Mouse (Mus musculus): Measurements from ENCODE around the gene Gcn1l1. TPM values are rescaled to one million over a fixed set of nuclear protein-coding genes. Genes with fewer than 3 reads are reported as not detected.

The Gcn1l1 gene
- polyA plus RNA-seq, 1 experiment: 48.3 TPM

- TF ChIP-seq POLR2A (IDR thresholded peaks at IDR 0.05; ENCODE audit: low read depth, low read length) (no peak), CTCF (IDR thresholded peaks at IDR 0.05; ENCODE audit: extremely low read depth, insufficient read depth, insufficient read length, insufficient replicate concordance) (no peak)
- Histone ChIP-seq H3K4me3 (ENCODE audit: extremely low read depth, insufficient read depth, insufficient read length) (no peak overlapping the region), H3K4me1 (ENCODE audit: control insufficient read depth, insufficient read depth, insufficient read length) (no peaks in the 10 kb centered on the region), H3K27me3 (ENCODE audit: control insufficient read depth, insufficient read depth, low read length) (no peaks in the 10 kb centered on the region), H3K27ac (ENCODE audit: insufficient read depth, low read length) (no peak overlapping the region), H3K36me3 (ENCODE audit: control insufficient read depth, insufficient read depth, low read length) (peaks cover 73% of the 10 kb centered on the region)
- 88% methylated on average over 14 of the region's 14 CpGs for WGBS
- DNase-seq (ENCODE audit: low read depth in 1 of 2, low spot score in 2 of 2): no peak
Observed at GRCm38 (mm10) chr5:115578922-115579321, 13.9 kb downstream of the Gcn1l1 start.

- Histone ChIP-seq H3K36me3 (ENCODE audit: control insufficient read depth, insufficient read depth, low read length) (peaks cover 69% of the 10 kb centered on the region), H3K27ac (ENCODE audit: insufficient read depth, low read length) (no peak overlapping the region), H3K4me3 (ENCODE audit: extremely low read depth, insufficient read depth, insufficient read length) (no peak overlapping the region), H3K4me1 (ENCODE audit: control insufficient read depth, insufficient read depth, insufficient read length) (no peaks in the 10 kb centered on the region), H3K27me3 (ENCODE audit: control insufficient read depth, insufficient read depth, low read length) (no peaks in the 10 kb centered on the region)
- TF ChIP-seq CTCF (IDR thresholded peaks at IDR 0.05; ENCODE audit: extremely low read depth, insufficient read depth, insufficient read length, insufficient replicate concordance): no peak
- no peak for TF ChIP-seq POLR2A (IDR thresholded peaks at IDR 0.05; ENCODE audit: low read depth, low read length)
- DNase-seq (ENCODE audit: low read depth in 1 of 2, low spot score in 2 of 2): no peak
- 92% methylated on average over 5 of the region's 5 CpGs for WGBS
Observed at GRCm38 (mm10) chr5:115579363-115579762, 14.3 kb downstream of the Gcn1l1 start.

GRCm38 (mm10) chr5:115580229-115581001 is 15.4 kb downstream of the Gcn1l1 start:
- H3K4me3 ChIP-seq (ENCODE audit: extremely low read depth, insufficient read depth, insufficient read length): no peak overlapping the region
- DNase-seq (ENCODE audit: low read depth in 1 of 2, low spot score in 2 of 2): no peak
- H3K27me3 ChIP-seq (ENCODE audit: control insufficient read depth, insufficient read depth, low read length): no peaks in the 10 kb centered on the region
- WGBS: 96% methylated on average over 14 of the region's 14 CpGs
- no peaks in the 10 kb centered on the region for H3K4me1 ChIP-seq (ENCODE audit: control insufficient read depth, insufficient read depth, insufficient read length)
- peaks cover 71% of the 10 kb centered on the region for H3K36me3 ChIP-seq (ENCODE audit: control insufficient read depth, insufficient read depth, low read length)
- TF ChIP-seq CTCF (IDR thresholded peaks at IDR 0.05; ENCODE audit: extremely low read depth, insufficient read depth, insufficient read length, insufficient replicate concordance) (no peak), POLR2A (IDR thresholded peaks at IDR 0.05; ENCODE audit: low read depth, low read length) (no peak)
- no peak overlapping the region for H3K27ac ChIP-seq (ENCODE audit: insufficient read depth, low read length)

- H3K36me3 ChIP-seq (ENCODE audit: control insufficient read depth, insufficient read depth, low read length): peaks cover 65% of the 10 kb centered on the region
- no peaks in the 10 kb centered on the region for H3K4me1 ChIP-seq (ENCODE audit: control insufficient read depth, insufficient read depth, insufficient read length)
- H3K27ac ChIP-seq (ENCODE audit: insufficient read depth, low read length): no peak overlapping the region
- H3K4me3 ChIP-seq (ENCODE audit: extremely low read depth, insufficient read depth, insufficient read length): no peak overlapping the region
- 96% methylated on average over 9 of the region's 9 CpGs for WGBS
- no peaks in the 10 kb centered on the region for H3K27me3 ChIP-seq (ENCODE audit: control insufficient read depth, insufficient read depth, low read length)
- no peak for DNase-seq (ENCODE audit: low read depth in 1 of 2, low spot score in 2 of 2)
- TF ChIP-seq POLR2A (IDR thresholded peaks at IDR 0.05; ENCODE audit: low read depth, low read length) (no peak), CTCF (IDR thresholded peaks at IDR 0.05; ENCODE audit: extremely low read depth, insufficient read depth, insufficient read length, insufficient replicate concordance) (no peak)
Observed at GRCm38 (mm10) chr5:115581662-115582061, 16.6 kb downstream of the Gcn1l1 start.

- peaks cover 62% of the 10 kb centered on the region for H3K36me3 ChIP-seq (ENCODE audit: control insufficient read depth, insufficient read depth, low read length)
- DNase-seq (ENCODE audit: low read depth in 1 of 2, low spot score in 2 of 2): no peak
- no peak overlapping the region for H3K4me3 ChIP-seq (ENCODE audit: extremely low read depth, insufficient read depth, insufficient read length)
- H3K27me3 ChIP-seq (ENCODE audit: control insufficient read depth, insufficient read depth, low read length): no peaks in the 10 kb centered on the region
- no peaks in the 10 kb centered on the region for H3K4me1 ChIP-seq (ENCODE audit: control insufficient read depth, insufficient read depth, insufficient read length)
- TF ChIP-seq CTCF (IDR thresholded peaks at IDR 0.05; ENCODE audit: extremely low read depth, insufficient read depth, insufficient read length, insufficient replicate concordance) (no peak), POLR2A (IDR thresholded peaks at IDR 0.05; ENCODE audit: low read depth, low read length) (no peak)
- no peak overlapping the region for H3K27ac ChIP-seq (ENCODE audit: insufficient read depth, low read length)
- 91% methylated on average over 12 of the region's 12 CpGs for WGBS
Observed at GRCm38 (mm10) chr5:115585616-115586015, 20.6 kb downstream of the Gcn1l1 start.

GRCm38 (mm10) chr5:115586166-115586565 is 21.1 kb downstream of the Gcn1l1 start:
- no peak for TF ChIP-seq POLR2A (IDR thresholded peaks at IDR 0.05; ENCODE audit: low read depth, low read length)
- TF ChIP-seq CTCF (IDR thresholded peaks at IDR 0.05; ENCODE audit: extremely low read depth, insufficient read depth, insufficient read length, insufficient replicate concordance): no peak
- WGBS: 94% methylated on average over 15 of the region's 15 CpGs
- DNase-seq (ENCODE audit: low read depth in 1 of 2, low spot score in 2 of 2): no peak
- peaks cover 62% of the 10 kb centered on the region for H3K36me3 ChIP-seq (ENCODE audit: control insufficient read depth, insufficient read depth, low read length)
- no peaks in the 10 kb centered on the region for H3K27me3 ChIP-seq (ENCODE audit: control insufficient read depth, insufficient read depth, low read length)
- no peaks in the 10 kb centered on the region for H3K4me1 ChIP-seq (ENCODE audit: control insufficient read depth, insufficient read depth, insufficient read length)
- no peak overlapping the region for H3K27ac ChIP-seq (ENCODE audit: insufficient read depth, low read length)
- no peak overlapping the region for H3K4me3 ChIP-seq (ENCODE audit: extremely low read depth, insufficient read depth, insufficient read length)

GRCm38 (mm10) chr5:115586780-115587179 is 21.7 kb downstream of the Gcn1l1 start:
- no peak overlapping the region for H3K27ac ChIP-seq (ENCODE audit: insufficient read depth, low read length)
- TF ChIP-seq CTCF (IDR thresholded peaks at IDR 0.05; ENCODE audit: extremely low read depth, insufficient read depth, insufficient read length, insufficient replicate concordance): no peak
- TF ChIP-seq POLR2A (IDR thresholded peaks at IDR 0.05; ENCODE audit: low read depth, low read length): no peak
- H3K36me3 ChIP-seq (ENCODE audit: control insufficient read depth, insufficient read depth, low read length): peaks cover 59% of the 10 kb centered on the region
- no peak overlapping the region for H3K4me3 ChIP-seq (ENCODE audit: extremely low read depth, insufficient read depth, insufficient read length)
- 76% methylated on average over 2 of the region's 2 CpGs for WGBS
- H3K4me1 ChIP-seq (ENCODE audit: control insufficient read depth, insufficient read depth, insufficient read length): no peaks in the 10 kb centered on the region
- no peak for DNase-seq (ENCODE audit: low read depth in 1 of 2, low spot score in 2 of 2)
- no peaks in the 10 kb centered on the region for H3K27me3 ChIP-seq (ENCODE audit: control insufficient read depth, insufficient read depth, low read length)
